Mouse (Mus musculus) CD8-positive naive resting alpha-beta T cell, adult 2 months (primary cell): Measurements from ENCODE around the gene Strc.

Experiments used
- DNase-seq, 2 experiments: peaks; one replicate each; pipeline ENCODE4 v3.0.0; 2022; ENCODE audit warnings: low read depth in 2 of 2, low spot score in 2 of 2

The Strc gene

GRCm38 (mm10) chr2:121357494-121357893 is 29.5 kb downstream of the Strc start, which contains the start of gene Ckmt1:
TSS of gene Ckmt1 (plus strand) at chr2:121357714.
- DNase-seq = no peak

- peak; percentile 93 to 95 for DNase-seq
Observed at GRCm38 (mm10) chr2:121354820-121355592, 32.0 kb downstream of the Strc start, which contains the start of gene Ppip5k1. TSS of gene Ppip5k1 (minus strand) at chr2:121355396.

- DNase-seq = no peak
Observed at GRCm38 (mm10) chr2:121354378-121354777, 32.6 kb downstream of the Strc start.

- no peak for DNase-seq
Observed at GRCm38 (mm10) chr2:121353156-121353555, 33.8 kb downstream of the Strc start.

GRCm38 (mm10) chr2:121339057-121339456 is 47.9 kb downstream of the Strc start:
- DNase-seq = no peak

- DNase-seq = no peak
Observed at GRCm38 (mm10) chr2:121329492-121329891, 57.5 kb downstream of the Strc start.

GRCm38 (mm10) chr2:121323693-121324470 is 63.1 kb downstream of the Strc start:
- no peak for DNase-seq

- DNase-seq = no peak
Observed at GRCm38 (mm10) chr2:121323041-121323440, 63.9 kb downstream of the Strc start.

GRCm38 (mm10) chr2:121316278-121316677 is 70.7 kb downstream of the Strc start:
- no peak for DNase-seq
